Mouse (Mus musculus) thymus, postnatal 0 days (tissue): ENCODE measurements around the gene Irs1. TPM values are rescaled to one million over a fixed set of nuclear protein-coding genes. Genes with fewer than 3 reads are reported as not detected.

Experiments
- DNase-seq: peaks from one replicate; pipeline ENCODE4 v3.0.0-alpha.2; 2015; ENCODE audit warnings: low spot score
- polyA plus RNA-seq: library from polyadenylated mRNA; unstranded; fragments of >200 nt; fragmentation: Nextera tagmentation; extraction: Ambion mirVana; gene quantifications from 2 replicates; pipeline ENCODE4 v1.2.1, GENCODE M21; 2015

Gene Irs1
- polyA plus RNA-seq, 1 experiment from 2014 or later, result 0.72 TPM

DNA sequence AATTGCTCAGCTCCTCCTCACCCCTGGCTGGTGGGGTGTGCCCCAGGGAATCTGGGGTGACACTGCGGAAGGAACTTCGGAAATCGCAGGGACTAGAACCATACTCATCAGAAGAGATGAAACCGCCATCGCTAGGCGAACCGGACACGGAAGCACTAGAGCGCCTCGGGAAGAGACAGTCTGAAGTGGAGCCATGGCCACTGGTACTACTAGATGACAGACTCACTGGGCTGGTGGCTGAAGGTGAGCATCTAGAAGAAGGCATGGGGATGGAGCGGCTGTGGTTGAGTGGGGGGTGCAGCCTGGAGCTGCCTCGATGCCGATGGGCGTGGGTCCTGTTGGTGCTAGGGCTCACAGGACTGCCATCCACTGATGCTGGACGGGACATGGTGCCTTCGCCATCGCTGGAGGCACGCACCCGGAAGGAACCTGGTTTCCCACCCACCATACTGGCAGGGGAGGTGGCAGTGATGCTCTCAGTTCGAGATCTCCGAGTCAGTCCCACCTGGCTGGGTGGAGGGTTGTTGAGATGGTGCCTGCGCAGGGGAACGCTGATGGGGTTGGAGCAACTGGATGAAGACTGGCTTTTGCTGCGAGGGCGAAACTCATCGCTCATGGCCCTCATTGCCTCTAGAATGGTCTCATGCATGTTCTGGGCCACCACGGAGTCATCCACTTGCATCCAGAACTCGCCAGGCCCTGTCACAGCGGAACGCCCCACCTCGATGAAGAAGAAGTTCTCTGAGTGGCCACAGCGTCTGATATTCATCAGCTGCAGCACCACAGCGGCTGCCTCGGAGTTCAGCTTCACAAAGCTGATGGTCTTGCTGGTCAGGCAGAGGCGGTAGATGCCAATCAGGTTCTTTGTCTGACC lies 1.9 kb downstream of the Irs1 start:
- DNase-seq, result no peak

DNA sequence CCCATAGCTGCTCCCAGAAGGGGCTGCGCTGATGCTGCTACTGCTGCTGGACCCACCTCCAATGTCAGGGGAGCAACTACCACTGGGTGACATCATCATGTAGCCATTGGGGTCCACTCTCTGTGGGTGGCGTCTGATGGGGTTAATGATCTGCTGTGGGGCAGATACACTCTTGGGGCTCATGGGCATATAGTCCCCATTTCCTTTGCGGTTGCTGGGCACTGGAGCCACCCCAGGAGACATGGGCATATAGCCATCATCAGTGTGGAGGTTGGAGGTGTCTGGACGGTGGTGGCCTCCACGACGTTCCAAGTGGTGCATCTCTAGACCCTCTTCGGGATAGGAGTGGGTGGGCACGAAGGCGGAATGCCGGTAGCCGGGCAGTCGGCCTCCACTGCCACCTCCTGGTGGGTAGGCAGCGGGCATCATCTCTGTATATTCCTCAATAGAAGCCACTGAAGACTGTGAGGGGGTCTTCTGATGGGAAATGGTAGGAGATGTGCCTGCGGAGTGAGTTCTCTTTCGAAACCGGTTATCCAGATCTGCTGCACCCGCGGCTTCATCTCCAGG lies 2.7 kb downstream of the Irs1 start:
- no peak for DNase-seq

DNA sequence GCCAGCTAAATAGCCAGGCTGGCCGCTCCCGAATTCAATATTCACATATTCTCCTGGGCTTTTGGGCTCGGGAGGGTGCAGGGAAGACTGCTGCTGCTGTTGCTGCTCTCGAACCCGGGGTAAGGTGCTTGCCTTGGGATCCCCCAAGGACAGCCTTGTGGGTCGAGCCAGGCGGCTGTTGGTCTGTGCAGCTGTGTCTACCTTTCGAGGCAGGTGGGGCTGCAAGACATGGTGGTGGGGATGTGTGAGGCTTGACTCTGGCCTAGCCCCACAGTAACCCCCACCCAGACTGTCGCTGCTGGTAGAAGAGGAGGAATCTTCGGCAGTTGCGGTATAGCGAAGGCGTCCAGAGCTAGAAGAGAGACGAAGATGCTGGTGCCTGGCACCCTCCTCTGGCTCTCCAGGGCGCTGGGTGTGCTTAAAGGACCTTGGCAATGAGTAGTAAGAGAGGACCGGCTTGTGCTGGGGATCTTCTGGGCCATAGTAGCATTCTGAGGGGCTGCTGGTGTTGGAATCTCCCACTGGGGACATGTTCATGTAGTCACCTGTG lies 3.4 kb downstream of the Irs1 start:
- DNase-seq, result no peak

DNA sequence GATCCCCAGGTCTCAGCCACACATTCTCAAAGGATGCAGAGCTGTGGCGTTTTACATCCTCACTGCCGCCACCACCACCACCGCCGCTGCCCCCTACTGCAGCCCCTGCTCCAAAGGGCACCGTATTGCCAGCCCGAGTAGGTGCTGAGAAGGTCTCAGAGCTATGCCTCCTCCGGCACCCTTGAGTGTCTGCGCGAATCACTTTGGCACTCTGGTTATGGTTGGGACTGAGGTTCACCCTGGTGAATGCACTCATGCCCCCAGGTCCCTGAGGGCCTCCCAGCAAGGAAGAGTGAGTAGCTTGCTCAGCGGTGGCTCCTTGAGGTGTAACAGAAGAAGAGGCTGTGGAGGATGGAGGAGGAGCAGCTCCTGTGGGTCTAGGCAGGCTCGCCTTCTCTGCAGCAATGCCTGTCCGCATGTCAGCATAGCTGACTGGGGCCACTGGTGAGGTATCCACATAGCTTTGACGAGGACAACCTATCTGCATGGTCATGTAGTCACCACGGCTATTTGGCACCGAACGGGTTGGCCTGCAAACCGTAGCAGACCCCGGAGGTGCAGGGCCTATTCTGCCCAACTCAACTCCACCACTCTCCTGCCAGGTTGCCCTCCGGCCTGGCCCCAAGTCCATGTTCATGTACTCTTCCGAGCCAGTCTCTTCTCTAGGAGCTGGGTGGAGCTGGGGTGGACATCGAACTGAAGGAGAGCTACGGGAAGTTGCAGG lies 4.0 kb downstream of the Irs1 start:
- DNase-seq, result no peak

DNA sequence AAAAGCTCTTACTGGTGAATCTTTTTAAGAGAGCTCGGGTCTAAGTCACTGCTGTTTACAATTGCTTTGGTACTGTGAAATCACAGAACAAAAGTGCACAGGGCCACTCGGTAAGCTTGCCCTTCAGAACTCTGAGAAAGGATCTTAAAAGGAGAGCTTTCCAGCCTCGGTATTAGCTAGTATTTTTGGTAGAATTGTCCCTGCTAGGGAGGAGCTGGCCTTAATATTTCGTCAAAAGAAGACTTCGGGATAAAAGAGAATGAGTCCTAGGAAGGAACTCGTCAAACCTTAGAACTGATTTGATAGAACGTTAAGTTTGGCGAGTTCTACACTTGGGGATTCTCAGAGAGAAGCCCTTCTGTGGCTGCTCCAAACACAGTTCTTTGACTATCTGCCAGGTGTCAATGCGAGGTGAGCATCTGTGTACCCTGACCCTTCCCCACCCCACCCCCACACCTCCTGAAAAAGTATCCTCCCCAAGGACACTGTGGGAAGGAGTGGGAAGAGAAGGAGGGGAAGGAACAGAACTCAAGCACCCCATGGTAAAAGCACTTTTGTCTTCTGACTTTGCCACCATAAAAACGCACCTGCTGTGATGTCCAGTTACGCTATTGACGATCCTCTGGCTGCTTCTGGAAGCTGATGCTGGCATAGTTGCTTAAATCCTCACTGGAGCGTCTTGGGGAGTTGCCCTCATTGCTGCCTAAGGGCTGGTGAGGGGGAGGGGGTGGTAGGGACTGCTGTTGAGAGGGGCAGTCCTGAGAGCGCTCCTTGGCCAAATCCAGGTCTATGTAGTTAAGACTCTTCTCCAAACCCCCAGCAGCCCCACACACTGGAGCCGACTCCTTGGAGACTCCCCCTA lies 4.8 kb downstream of the Irs1 start:
- DNase-seq, result no peak

DNA sequence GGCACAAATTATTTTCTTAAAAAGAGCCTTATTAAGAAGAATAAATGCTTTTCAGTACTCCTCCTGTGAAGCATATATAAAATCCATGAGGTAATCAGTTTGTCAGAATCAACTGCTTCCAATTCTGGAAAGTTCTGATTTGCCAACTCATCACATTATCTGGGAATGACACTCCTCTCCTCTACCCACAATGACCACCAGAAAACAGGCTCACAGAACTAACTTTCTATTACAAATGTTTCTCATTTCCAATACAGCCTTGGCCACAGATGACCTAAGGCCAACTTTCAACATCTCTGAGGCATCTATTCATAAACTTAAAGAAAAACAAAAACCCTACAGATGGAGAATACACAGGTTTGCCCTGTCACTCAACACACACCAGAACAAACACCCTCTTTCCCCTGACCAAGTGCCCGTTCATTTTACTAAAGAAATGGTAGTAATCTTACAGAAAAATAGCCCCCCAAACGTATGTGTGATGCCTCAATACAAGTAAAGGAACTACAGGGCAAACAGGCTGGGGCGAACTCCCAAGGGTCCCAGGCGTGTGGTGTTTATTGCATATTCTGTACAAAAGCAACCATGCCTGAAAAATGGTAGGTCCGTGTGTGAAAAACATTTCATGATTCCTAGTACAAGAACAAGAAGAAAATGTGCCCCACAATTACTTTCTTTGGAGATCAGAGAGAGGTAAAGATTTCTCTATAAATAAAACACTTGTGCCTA lies 5.6 kb downstream of the Irs1 start:
- DNase-seq, result no peak

GRCm38 (mm10) chr1:82284403-82284802 lies 6.8 kb downstream of the Irs1 start:
- DNase-seq, result no peak

GRCm38 (mm10) chr1:82283901-82284301 lies 7.3 kb downstream of the Irs1 start:
- no peak for DNase-seq

GRCm38 (mm10) chr1:82282992-82283611 lies 8.1 kb downstream of the Irs1 start:
- DNase-seq, result peak; percentile 89

- no peak for DNase-seq
Measured at GRCm38 (mm10) chr1:82281823-82282222, 9.4 kb downstream of the Irs1 start.

DNA sequence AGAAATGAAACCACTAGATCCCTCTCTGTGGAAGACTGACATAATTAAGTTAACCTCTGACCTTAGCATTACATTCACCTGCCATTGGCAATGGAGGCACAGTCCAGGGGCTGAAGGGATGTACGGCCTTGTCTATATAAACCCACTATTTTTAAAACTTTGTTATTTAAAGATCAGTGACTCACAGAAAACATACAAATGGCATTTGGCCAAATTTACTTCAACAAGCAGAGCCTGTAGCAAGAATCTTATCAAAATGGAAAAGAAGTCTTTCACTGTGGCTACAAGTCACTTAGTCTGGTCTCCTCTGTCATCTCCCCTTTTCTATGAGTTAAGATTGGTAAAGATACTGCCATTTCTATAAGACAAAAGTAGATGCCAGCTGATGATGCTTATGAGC lies 11.4 kb downstream of the Irs1 start:
- no peak for DNase-seq

DNA sequence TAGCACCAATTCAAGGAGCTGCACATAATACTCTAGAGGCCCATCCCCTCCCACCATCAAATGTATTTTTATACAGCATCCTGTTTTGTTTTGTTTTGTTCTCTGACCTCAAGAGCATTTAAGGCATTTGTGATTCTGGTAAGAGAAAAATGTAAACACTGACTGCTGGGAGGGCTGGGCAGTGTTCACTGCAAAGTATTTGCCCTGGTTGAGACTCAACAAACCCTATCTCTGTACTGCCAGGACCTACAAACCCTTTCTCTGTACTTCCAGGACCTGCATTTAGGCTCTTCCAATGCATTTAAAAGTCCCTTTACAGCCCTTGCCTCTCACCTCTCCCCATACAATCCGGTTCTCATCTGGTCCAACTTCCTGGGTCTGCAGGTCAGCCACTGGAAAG lies 16.9 kb downstream of the Irs1 start:
- no peak for DNase-seq

GRCm38 (mm10) chr1:82273529-82273928 lies 17.7 kb downstream of the Irs1 start:
- DNase-seq, result no peak

DNA sequence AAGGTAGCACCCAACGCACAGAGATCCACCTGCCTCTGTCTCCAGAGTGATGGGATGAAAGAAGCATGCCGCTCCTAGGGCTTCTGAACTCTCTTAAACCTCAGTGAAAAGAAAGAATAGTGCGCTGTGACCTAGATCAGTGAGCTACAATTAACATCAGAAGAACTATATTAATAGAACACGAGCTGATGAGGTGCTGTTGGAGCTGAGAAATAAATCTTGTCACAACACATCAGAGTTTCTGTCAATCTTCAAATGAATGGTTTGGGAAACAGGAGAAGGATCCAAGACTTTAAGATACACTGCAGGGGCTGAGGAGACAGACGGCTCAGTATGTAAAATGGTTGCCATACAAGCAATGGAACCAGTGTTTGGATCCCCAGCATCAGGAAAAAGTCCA lies 19.0 kb downstream of the Irs1 start:
- no peak for DNase-seq

DNA sequence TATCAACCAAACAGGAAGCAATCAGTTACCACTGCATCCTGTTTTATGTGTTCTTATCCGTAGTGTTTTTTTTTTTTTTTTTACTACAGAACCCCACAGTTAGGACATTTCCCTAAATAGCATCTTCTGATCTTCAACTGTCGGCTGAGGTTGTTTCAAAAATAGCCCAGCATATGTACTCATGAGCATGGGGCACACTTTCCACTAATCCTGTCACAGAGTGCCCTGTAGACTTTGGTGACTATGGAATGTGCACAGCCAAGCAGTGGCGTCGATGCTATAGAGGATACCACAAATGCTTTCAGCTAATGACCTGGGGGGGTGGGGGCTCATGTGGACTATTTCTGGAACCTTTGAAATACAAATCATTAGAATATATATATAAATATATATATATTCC lies 23.7 kb downstream of the Irs1 start:
- no peak for DNase-seq

GRCm38 (mm10) chr1:82262331-82262730 lies 28.9 kb downstream of the Irs1 start:
- DNase-seq, result no peak

- DNase-seq, result no peak
Measured at GRCm38 (mm10) chr1:82261638-82262037, 29.6 kb downstream of the Irs1 start.

- DNase-seq, result no peak
Measured at GRCm38 (mm10) chr1:82261053-82261618, 30.1 kb downstream of the Irs1 start.

DNA sequence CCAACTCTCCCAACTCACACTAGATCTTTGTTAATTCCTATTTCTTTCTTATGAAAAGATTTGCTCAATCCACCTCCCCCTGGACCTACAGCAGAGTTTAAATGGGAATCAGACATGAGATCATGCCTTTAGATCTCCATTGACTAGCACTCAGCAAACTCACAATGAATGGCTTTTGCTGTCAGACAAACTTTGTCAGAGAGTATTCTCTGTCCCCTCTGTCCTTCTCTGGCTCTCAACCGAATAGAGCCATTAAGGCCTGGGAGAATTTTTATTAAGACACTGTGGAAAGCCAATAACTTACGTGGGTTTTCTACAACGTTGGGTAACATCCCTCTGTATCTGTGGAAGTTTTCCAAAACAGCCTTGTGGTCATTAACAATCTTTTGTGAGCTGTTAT lies 31.2 kb downstream of the Irs1 start:
- no peak for DNase-seq

DNA sequence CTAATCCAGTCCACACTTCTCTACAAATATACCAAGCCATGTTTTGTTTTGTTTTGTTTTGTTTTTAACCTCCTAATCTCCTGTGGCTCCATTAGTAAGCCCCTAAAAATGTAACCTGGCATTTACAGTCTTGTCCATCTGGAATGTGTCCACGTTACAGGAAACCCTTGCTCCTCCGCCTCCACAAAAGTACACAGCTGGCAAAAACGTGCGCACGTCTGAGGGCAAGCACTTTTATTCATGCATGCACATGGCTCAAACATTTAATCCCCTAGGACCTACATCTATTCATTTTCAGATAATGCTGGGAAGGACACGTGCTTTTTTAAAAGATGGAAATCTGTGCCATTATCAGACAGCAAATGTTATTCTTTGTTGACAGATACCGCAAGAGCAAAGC lies 32.9 kb downstream of the Irs1 start:
- no peak for DNase-seq
